Mouse (Mus musculus): ENCODE data around the gene Msh5. TPM values are rescaled to one million over a fixed set of nuclear protein-coding genes. Genes with fewer than 3 reads are reported as not detected.
A peak's percentile ranks its signal among the peaks of the same experiment; 100 is the strongest.

The Msh5 gene
- 1 to 10 TPM; 2.0 to 3.2 TPM for total RNA-seq (2021)

DNA sequence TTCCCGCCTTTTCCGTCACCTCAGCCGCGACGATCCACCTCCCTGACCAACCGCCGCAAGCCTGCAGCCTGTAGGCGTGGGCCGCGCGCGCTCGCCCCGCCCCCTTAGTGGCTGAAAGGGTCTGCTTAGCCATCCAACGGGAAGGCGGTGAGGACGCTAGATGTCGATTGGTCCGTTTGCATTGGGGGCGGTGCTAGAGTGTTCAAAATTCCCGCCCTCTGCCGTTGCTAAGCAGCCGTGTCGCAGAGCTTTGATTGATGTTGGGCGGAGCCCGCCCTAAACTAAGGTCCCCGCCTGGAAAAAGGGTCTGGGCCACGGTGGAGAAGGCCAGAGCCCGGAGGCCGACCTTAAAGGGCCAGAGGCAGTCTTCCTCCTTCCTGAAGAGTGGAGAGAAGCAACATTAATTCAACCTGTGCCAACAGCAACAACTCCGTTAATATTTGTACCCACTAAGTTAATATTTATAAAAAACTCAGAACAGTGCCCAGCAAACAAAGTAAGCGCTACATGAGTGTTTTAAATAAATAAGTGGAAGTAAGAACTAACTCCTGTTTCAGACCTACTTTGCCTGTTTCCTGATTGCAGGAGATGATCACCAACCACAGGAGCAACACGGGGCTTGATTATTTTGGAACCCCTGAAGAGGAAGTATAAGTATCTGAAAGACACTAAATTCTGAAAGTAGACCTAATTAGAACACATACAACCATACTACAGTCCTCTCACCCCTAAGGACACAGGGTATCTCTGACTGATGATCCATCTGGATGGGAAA is at the start of gene Msh5:
TSS of gene Msh5 (minus strand) at position 65 of the 775 bp plus-strand sequence.
- intact Hi-C loops (cut with DNase I), result no loop called here
- DNase-seq, result peak; percentile 99

DNA sequence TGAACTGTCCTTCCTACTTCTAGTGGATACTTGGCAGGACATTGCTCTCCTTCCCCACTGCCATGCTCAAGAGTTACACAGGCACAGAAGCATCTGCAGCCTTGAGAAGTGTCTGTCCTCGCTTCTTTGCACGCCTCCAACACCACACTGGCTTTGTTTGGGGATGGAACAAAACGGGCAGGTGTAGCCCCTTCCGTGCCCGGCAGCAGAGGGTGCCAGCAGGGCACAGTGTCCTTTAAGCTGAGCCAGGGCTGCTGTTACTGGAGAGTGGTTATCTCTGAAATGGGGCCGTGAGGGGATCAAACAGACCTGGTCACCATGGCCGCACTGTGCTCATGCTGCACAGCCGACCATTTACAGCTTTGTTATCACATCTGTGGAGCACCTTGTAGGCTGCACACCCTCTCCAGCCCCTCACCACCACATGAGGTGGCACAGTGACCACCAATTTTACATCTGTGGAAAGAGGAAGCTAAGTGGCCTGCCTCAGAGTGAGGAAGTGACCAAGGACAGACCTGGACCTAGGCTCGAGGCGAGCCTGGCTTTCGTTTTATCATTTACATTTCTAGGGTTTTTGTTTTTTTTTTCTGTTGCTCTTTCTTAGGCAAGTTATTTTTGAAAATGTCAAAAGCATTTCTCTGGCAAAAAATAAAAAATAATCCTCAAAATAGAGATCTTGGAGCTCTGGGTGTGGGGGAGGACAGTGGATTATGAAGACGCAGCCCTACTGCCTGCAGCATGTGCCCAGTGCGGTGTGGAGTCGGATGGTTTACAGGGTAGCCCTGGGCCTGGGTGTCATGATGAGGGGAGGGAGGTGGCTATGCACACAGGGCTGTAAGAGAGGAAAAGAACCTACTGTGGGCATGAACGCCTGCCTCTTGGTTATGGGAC is 48.2 kb upstream of the Msh5 start:
- intact Hi-C loops (cut with DNase I), result no loop called here
- no peak for DNase-seq

DNA sequence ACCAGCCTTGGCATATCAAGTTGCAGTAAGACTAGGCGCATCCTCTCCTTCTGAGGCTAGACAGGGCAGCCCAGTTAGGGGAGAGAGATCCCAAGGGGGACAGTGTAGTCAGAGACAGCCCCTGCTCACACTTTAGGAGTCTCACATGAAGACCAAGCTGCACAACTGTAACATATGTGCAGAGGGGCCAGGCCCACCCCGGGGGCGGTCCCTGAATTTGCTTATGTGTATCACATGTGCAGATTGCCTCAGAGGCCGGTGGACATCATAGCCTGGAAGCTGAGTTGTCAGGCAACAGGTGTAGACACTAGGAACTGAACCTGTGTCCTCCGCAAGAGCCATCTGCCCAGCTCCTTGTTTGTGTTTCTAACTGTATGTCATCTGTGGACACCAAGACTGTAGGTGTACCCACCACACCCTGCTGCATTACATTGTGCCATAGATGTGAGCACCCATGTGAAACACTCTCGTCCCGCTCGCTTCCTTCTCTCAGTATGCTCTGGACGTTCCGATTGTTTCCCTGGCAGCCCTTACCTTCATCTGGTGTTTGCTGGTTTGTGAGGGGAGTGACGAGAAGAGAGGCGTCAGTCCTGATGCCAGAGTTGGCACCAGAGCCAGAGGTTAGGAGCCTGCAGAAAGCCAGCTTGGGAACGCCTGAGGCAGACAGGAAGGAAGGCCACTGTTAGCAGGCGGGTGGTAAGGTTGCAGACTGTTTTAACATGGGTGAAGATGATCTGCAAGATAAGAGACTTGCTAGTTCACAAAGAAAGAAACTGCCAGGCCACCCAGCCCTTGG is 46.1 kb upstream of the Msh5 start:
- DNase-seq, result no peak
- intact Hi-C loops (cut with DNase I), result no loop called here

DNA sequence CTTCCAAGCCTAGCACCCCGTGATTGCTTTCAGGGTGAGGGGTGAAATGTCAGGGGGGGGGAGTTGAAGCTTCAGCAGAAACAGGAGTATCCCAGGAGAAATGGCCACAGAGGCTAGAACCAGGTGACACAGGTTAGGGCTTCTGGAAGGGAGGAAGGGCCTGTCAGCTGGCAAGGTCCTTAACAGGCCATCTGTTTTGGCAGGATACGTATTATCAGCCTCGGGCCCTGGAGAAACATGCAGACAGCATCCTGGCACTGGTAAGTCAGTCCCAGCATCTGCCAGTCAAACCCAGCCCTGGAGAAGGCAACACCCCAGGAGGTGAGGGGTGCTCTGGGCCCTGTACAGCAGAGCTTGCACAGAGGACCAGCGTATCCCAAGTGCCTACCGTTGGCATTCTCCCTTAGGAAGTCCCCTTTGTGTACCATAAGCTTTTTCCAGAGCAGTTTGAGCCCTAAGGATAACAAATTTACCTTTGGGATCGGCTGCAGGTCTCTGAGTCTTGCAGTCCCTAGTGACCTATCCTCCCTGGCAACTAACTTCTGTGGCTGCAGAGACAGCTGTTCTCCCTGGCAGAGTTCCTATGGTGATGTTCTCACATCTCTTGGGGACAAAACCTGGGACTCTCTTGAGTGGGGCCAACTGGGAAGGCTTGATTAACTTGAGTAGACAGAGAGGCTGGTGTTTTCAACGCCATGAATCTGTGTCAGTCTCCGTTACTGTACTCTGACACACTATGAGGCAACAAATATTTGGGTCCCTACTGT is 43.8 kb upstream of the Msh5 start:
- DNase-seq, result peak; percentile 78
- intact Hi-C loops (cut with DNase I), result no loop called here

DNA sequence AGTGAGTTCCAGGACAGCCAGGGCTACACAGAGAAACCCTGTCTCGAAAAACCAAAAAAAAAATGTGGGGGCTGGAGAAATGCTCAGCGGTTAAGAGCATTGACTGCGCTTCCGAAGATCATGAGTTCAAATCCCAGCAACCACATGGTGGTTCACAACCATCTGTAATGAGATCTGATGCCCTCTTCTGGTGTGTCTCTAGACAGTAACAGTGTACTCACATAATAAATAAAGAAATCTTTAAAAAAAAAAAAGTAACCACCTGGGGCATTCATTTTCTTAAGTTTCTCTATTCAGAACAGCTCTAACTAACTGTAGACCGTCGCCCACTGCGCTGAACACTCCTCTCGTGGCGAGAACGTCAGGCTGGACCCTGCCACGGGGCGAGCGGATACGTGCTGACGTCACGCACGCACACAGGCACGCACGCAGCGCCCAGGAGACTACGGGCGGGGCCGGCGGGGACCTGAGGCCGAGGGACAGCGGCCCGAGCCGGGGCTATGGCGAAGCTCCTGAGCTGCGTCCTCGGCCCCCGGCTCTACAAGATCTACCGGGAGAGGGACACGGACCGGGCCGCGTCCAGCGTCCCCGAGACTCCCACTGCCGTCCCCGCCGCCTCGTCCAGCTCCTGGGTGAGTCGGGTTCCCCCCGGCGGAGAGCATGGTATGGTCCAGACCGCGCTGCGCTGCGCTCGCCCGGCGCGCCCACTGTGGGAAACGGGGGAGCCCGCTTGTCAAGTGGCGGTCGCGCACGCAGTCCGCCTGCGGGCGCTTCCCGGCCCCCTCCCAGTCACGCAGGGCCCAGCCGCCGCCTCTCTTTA is 42.5 kb upstream of the Msh5 start, which contains the start of gene Abhd16a:
TSS of gene Abhd16a (plus strand) at position 439 of the 820 bp plus-strand sequence.
- intact Hi-C loops (cut with DNase I), result no loop called here

DNA sequence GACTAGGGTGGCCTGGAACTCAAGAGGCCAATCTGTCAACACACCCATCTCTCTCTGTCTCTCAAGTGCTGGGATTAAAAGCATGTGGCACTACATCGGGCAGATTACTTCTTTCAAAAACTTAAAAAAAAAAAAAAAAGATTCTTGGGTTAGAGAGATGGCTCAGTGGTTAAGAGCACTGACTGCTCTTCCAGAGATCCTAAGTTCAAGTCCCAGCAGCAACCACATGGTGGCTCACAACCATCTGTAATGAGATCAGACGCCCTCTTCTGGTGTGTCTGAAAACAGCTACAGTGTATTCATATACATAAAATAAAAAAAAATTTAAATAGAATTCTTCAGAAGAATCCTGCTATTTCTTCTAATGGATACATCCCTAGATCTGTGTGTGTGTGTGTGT is 41.6 kb upstream of the Msh5 start:
- intact Hi-C loops (cut with DNase I), result no loop called here
- DNase-seq, result no peak

More for the DNA sequence above, 42.5 kb upstream of the Msh5 start, which contains the start of gene Abhd16a:
- peak; percentile 96 for DNase-seq

DNA sequence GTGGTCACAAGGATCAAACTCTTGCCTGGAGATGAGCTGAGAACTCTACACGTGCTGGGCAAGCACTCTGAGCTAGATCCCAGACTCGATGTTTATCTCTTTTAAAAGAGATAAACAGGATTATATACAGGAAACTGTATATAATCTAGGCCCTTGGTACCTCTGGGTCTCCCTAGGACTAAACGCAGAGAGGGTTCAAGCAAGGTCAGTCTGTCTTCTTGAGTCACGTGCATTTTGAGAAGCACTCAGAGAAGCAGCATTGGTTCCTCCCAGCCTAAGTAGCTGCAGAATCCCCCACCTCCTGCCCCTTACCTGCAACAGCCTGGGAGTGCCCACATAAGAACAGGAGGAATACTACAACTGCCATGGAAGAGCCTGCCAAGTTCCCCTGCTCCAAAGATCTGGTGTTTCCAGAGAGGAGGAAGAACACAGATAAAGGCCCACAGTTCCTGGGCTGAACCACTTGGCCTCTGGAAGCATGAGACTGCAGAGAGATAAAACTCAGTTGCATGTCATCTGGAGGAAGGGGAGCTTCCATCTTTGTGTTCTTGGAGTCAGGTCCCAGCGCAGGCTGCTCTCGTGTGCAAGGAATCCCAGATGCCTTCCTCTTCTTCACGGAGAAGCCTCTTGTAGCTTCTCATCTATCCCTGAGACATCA is 38.8 kb upstream of the Msh5 start, which contains the start of gene Ly6g6f:
TSS of gene Ly6g6f (minus strand) at position 403 of the 658 bp plus-strand sequence.
- intact Hi-C loops (cut with DNase I), result no loop called here
- DNase-seq, result no peak

DNA sequence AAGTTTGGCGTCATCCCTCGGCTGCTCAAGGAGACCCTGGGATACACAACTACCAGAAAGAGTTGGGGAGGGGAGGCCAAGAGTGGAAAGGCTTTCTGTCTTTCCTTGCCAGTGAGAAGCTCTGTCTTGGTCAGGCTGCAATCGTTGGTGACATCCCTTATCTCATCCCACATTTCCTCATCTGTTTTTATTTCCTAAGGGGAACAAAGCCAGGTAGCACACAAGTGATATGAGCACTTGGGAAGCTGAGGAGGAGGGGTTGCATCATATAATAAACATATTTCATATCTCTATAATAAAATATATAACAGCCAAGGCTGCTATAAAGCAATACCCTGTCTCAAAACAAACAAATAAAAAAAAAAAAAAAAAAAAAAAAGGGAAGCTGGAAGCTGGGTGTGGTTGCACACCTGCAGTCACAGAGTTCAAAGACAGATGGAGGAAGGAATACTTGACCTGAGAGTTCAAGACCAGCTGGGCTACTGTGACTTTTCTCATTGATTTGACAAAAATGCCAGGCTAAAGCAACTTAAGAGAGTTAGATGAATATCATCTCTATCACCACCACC is 37.5 kb upstream of the Msh5 start:
- DNase-seq, result no peak
- intact Hi-C loops (cut with DNase I), result no loop called here

DNA sequence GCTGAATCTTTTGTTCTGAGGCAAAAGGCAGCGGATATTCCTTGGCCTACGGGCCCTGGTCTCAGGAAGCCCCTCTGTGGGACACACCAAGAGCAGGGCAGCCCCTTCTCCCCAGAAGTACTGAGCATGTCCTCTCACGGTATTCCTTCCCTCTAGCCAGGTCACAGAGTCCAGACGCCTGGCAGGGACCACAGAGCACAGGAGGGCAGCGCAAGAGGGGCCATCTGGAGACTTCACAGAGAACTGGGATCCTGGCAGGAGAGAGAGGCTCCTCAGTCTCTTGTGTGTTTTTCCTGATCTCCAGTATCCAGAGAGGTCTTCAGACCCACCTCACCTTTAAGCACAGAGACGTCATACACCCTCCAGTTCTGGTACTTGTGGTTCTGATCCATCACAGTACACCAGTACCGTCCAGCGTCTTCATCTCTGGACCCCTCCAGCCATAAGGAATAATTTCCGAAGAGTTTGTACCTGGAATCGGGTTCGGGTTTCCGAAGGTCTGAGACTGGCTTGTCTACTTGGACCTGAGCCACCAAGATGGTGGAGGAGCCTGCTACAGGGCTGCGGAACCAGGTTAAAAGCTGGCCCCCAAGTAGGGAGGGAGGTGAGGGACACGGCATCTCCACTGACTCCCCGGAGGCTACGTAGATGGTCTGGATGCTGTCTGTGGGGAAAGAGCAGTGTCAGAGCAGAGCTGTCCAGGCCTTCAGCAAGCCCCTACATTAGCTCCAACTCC is 36.5 kb upstream of the Msh5 start:
- DNase-seq, result no peak
- intact Hi-C loops (cut with DNase I), result no loop called here

DNA sequence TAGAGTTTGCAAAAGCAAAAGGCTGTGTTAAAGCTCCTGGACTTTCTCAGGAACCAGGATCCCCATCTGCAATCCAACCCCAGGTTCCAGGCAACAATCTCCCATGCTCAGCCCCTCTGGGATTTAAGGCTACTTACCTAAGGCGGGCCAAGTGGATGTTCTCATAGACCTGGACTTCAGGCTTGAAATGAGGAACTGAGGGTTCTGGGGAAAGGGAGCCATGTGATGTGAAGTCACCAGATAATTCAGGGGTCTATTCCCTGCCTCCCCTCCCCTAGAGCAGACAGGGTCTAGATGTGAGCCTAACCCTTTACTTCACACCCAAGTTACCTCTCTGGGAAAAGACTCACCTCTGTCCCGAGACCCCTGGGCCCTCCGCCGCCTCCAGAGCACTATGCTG is 34.2 kb upstream of the Msh5 start:
- intact Hi-C loops (cut with DNase I), result no loop called here
- DNase-seq, result no peak

DNA sequence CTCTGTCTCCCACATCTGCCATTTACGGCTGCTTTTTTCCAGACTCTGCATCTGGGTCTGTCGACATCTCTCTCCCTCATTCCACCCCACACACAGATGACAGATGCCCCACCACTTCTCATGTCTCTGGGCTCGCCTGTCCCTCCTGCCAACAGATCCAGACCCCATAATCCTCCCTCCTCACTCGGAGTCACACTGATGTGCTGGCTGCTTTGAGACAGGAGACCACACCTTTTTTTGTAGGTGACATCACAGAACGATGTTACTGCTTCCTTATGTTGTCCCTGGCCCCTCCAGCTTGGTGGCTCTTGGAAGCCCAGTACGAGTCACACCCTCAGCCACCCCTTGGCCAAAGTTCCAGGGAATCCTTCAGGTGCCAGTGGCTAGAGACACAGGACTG is 33.7 kb upstream of the Msh5 start:
- no peak for DNase-seq
- intact Hi-C loops (cut with DNase I), result no loop called here

DNA sequence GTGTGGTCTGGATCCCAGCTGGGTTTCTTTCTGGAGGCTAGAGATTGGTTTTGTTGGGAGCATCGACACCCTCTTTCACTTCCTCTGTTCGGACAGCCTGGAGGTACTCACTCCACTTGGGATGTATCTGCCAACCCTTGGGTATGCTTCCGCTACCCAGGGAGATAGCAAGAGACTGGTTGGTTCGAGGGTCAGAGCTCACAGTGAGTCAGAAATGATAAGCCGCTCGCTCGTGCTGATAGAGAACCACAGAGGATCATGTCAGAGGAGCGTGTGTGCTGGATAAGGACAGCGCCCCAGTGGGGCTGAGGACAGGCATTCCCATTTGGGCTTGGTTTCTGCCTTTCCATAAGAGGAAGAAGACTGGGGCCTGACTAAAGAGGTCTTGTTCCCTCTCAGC is 33.2 kb upstream of the Msh5 start:
- intact Hi-C loops (cut with DNase I), result no loop called here
- no peak for DNase-seq

DNA sequence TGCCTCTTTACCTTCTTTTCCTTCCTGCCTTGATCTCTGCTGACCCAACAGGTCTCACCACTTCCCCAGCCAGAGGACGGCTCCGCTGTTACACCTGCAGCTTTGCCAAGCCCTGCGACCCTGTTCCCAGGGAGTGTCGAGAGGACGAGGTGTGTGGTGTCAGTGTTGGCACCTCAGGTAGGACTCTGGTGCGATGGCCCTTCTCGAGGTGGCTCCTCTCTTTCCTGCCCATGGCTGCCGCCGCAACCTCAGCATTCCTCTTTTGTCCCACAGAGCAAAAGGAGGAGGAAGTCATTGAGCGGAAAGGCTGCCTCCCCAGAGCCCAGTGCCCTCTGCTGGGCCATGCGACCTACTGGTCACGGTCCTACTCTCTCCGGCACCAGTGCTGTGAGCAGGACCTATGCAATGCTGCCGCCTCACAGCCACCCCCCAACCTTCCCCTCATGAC is 31.3 kb upstream of the Msh5 start, which contains the start of gene Ly6g6d:
TSS of gene Ly6g6d (minus strand) at position 280 of the 448 bp plus-strand sequence.
- intact Hi-C loops (cut with DNase I), result no loop called here
- DNase-seq, result peak; percentile 46

DNA sequence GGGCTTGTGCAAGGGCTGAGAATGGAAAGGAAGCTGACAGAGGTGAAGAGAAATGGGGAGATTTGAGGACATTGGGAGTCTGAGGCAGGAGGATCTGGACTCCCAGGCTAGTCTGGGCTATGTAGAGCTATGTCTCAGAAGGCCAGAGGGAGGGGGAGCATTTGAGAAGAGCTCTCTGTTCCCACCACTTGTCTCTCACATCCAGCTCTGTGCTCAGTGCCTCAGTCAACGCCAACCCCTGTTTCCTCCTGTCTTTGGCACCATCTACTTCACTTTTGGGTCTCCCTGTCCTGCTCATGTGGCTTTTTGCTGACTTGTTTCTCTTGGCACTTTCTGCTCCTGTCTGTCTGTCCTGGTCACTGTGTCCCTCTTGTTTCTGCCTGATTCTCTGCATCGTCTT is 30.7 kb upstream of the Msh5 start:
- intact Hi-C loops (cut with DNase I), result no loop called here

DNA sequence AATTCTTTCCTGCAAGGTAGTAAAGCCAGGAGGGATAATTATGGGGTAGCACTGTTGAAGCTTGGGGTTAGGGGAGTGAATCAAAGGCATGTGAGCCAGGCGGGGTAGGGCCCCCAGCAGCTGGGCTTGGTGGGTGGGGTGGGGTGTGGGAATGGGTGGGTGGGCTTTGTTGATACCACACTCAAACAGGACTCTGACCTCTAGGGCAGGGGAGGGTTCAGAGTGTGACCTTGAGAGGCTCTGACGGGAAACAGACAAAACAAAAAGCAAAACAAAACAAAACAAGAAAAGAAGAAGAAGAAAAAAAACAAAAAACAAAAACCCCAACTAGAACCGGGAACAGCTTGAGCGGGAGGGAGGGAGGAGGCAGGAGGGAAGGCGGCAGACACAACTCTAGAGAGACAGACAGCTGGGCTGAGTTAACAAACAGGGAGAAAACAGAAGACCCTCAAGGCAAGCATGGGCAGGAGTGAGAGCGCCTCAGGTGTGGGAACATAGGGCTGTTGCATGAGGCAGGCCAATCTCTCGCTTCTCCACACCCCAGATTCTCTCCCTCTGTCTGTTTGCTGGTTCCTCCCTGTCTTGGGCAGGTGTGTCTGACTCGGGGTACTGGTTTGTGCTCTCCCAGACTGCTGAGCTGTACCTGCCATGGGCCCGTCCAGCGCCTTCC is 30.1 kb upstream of the Msh5 start, which contains the start of gene Ly6g6e:
TSS of gene Ly6g6e (plus strand) at position 396 of the 670 bp plus-strand sequence.
- DNase-seq, result no peak
- intact Hi-C loops (cut with DNase I), result no loop called here

More for the DNA sequence above, 30.7 kb upstream of the Msh5 start:
- DNase-seq, result no peak

DNA sequence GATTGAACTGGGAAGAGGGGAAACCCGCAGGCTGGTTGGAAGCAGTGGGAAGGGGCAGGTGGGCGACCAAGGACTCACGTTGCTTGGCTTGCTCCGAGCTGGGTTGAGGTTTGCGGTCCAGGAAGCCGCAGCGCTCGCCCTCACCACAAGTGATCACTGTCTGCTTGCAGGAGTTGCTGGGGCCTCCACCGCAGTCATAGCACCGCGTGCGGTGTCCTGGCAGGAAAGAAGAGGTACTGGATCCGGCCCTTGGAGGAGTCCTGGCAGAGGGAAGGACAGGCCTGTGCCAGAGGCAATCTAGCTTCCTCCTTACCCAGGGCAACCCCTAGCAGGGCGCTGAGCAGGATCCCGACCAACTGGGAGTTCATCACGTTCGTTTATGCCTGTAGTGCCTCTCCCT is 27.6 kb upstream of the Msh5 start:
- intact Hi-C loops (cut with DNase I), result no loop called here
- peak; percentile 48 for DNase-seq

DNA sequence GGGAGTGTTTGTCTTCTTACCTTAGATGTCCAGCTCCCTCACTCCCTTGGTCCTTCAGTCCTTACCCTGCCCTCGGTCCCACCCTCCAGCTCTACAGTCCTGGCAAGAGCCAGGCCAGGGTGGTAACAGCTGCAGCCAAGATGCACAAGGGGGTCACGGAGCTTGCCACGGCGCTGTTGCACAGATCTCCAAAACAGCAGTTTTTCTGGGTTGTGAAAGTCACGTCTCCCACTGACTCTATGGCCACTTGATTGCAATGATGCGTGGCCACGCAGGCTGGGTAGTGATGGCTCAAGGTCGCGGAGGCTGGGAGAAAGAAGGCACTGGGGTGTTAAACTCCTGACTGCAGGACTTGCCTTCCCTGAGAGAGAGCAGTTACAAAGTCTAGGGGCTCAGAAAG is 24.9 kb upstream of the Msh5 start:
- DNase-seq, result no peak
- intact Hi-C loops (cut with DNase I), result no loop called here

Measured in left cerebral cortex, postnatal 4 days (tissue).